Mouse (Mus musculus): Measurements from ENCODE around the gene Atp2a2.
"Not testable (repeated sequence)": the region's sequence is repeated elsewhere in the genome, so short reads cannot be mapped to it uniquely, and the experiment has no call there.

Gene Atp2a2

DNA sequence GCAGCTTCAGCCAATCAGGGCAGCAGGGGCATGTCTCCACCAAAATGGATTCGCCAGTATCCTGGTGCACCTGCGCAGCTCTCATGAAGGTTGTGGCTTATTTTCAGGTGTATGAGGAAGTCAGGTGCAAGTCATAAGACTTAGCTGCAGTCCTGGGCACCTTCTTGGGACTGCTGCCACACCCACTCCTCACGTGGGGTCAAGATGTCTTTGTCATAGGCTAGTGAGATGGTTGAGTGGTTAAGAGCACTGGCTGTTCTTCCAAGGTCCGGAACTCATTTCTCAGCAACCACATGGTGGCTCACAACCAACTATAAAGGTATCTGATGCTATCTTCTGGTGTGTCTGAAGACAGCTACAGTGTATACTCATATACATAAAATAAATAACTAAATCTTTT, 81.3 kb downstream of the Atp2a2 start:
- not testable (repeated sequence) for DNase-seq (ENCODE audit: inconsistent age in 2 of 2, low spot score in 1 of 2)

DNA sequence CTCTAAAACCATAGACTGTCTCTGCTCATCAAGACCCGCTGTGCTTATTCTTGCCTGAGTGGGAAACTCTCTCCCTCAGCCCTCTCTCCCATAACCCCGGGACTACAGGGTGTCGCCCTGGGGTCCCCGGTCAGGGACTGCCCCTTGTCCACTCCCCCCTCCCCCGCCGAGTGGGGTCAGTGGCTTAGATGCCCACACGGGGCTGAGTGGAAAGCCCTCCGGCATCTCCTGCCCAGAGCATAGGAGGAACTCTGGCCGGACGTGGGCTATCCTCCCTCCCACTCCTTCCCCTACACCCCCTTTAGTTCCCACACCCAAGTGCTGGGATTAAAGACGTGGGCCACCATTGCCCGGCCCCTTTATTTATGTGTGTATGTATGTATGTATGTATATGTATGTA, 86.6 kb downstream of the Atp2a2 start:
- DNase-seq (ENCODE audit: inconsistent age in 2 of 2, low spot score in 1 of 2) = no peak

DNA sequence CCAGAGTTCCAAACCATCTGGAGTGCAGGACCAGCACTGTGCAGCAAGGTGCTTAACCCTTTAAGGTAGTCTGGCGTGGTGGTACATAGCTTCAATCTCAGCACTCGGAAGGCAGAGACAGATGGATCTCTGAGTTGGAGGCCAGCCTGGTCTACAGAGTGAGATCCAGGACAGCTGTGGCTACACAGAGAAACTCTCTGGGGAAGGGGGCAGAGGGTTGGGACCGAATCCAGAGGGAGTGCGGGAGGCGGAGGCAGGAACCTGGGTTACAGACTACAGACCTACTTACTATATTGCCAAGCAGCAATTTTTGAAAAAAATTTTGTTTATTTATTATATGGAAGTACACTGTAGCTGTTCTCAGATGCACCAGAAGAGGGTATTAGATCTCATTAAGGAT, 87.7 kb downstream of the Atp2a2 start:
- no peak for DNase-seq (ENCODE audit: inconsistent age in 2 of 2, low spot score in 1 of 2)

DNA sequence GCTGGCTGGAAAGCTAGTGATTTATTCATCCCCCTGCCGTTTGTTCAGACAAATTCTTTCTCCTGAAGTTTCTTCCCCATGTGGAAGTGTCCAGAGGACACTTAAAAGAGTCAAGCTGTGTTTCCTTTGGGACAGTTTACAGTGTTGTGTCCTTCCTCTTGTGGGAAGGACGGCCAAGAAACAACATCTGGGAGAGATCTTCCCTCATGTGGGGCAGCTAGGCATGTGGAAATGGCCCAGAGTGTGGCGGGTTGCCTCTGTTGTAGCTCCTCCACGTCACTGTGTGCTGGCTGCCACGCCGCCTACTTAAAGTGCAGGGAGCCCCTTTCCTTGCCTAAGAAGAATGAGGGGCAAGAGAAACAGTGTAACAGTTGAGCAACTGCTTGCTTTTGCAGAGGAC, 89.2 kb downstream of the Atp2a2 start:
- DNase-seq (ENCODE audit: inconsistent age in 2 of 2, low spot score in 1 of 2) = no peak

DNA sequence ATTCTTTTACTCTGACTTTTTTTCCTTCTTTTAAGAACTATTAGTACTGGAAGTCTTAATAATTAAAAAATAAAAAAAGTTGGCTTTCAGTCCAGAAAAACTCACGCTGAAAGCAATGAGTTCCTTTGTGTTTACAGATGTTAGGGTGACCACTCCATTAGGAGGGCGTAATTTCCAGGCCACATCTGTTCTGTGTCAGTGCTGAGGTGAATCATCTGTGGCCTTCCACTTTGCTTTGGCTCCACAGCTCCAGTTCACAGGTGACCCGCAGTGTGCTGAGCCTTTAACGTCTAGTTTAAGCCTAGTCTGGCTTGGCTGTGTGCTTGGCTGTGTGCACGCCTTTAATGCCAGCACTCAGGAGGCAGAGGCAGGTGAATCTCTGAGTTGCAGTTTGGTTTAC, 90.1 kb downstream of the Atp2a2 start:
- DNase-seq (ENCODE audit: inconsistent age in 2 of 2, low spot score in 1 of 2) = peak in 1 of 2 experiments; percentile 35

- DNase-seq (ENCODE audit: inconsistent age in 2 of 2, low spot score in 1 of 2) = no peak
Observed at GRCm38 (mm10) chr5:122409692-122410645, 92.1 kb downstream of the Atp2a2 start.

DNA sequence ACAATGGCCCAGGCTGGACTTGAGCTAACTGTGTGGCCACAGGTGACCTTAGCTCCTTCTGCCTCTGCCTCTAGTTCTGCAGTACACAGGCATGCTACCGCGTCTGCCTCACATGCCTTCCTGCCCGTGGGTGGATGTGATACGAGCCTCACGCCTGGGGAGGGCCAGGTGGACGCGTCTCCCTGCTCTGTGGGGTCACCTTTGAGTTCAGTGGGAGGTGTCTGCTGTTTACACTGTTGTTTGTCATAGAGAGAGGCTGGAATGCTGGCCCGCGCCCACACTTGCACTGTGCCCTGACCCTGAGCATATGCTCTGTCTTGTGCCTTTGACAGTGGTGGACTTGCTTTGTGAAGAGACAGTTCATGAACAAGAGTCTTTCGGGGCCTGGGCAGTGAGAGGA, 96.5 kb downstream of the Atp2a2 start:
- no peak for DNase-seq (ENCODE audit: inconsistent age in 2 of 2, low spot score in 1 of 2)
